Mouse (Mus musculus): Measurements from ENCODE around the gene Bckdha. TPM values are rescaled to one million over a fixed set of nuclear protein-coding genes. Genes with fewer than 3 reads are reported as not detected.

The Bckdha gene
- total and polyA plus RNA-seq, 3 experiments, result 27.0 to 33.1 TPM; not detected in 1

DNA sequence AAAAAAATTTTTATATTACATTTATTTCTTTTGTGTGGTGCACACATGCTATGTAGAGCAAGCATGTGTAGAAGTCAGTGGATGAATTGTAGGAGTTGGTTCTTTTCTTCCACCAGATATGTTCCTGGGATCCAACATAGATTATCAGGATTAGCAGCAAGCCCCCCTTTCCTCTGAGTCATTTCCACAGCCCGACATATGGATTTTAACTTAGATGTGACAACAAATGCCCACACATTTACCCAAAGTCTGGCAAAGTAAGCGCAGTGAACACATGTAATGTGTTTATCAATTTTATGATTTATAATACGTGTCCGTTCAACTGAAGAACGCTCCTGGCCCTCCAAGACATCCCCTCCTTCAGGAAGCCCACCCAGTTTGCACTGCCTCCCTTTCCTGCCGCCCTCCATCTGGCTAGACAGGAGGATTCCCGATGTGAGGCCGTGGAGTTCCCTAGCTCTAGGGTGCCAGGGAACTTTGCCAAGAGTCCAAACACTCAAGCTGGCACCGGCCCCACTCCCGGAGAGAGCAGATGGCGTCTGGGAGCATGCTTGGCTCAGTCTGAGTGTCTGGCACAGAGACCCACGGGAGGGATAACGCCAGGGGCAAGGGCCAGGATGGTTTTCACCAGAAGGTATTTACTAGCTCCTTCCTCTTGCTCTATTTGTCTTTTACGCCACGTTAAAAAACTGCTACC is 17.5 kb upstream of the Bckdha start:
- H3K4me1 ChIP-seq (ENCODE audit: control insufficient read depth in 1 of 2, insufficient read depth in 2 of 2, low read length in 2 of 2), result peaks cover 4 to 28% of the 10 kb centered on the region in 2 experiments; a peak in 2 of 4 replicates

DNA sequence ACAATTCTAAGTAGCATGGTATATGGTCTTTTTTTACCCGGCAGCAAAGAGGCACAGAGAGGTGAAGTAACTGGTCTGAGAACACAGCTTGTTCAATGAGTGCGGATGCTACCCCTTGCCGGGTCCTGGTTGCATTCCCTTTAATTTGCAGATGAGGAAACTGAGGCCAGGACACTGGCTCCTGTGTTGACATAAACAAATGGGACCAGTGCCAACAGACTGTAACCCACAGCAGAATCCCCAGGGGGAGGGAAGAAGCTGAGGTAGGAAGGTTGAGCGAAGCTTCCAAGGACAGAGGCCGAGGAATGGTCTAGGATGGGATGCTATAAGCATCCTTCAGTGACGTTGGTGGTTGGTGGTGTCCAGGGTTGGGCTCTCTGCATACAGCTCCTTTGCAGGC is 16.6 kb upstream of the Bckdha start:
- H3K4me3 ChIP-seq (ENCODE audit: control insufficient read depth in 1 of 2, insufficient read depth in 1 of 2, low read depth in 2 of 2, low read length in 2 of 2), result no peak overlapping the region

More for the DNA sequence above, 17.5 kb upstream of the Bckdha start:
- H3K27me3 ChIP-seq (ENCODE audit: control insufficient read depth in 1 of 2, insufficient read depth in 2 of 2, low read length in 2 of 2), result no peaks in the 10 kb centered on the region
- H3K4me3 ChIP-seq (ENCODE audit: control insufficient read depth in 1 of 2, insufficient read depth in 1 of 2, low read depth in 2 of 2, low read length in 2 of 2), result no peak overlapping the region
- no peak for DNase-seq (ENCODE audit: low read depth, low spot score)
- H3K27ac ChIP-seq (ENCODE audit: control insufficient read depth, low read depth, low read length), result no peak overlapping the region
- H3K79me2 ChIP-seq (ENCODE audit: control insufficient read depth, insufficient read depth, low read length, poor library complexity), result peaks cover 2% of the 10 kb centered on the region; the same call in 1 of the 2 replicates
- no peaks in the 10 kb centered on the region for H3K9me3 ChIP-seq (replicated peaks; ENCODE audit: insufficient read depth, low read length)
- no peak overlapping the region for H3K9ac ChIP-seq (ENCODE audit: control insufficient read depth, low read depth, low read length, poor library complexity, severe bottlenecking)
- TF ChIP-seq CHD1 (IDR thresholded peaks at IDR 0.05; ENCODE audit: low read depth, low read length), result no peak
- TF ChIP-seq CTCF (IDR thresholded peaks at IDR 0.05 in 2 of 3, conservative IDR thresholded peaks at IDR 0.05 in 1 of 3; ENCODE audit: control insufficient read depth in 1 of 3, insufficient read depth in 1 of 3, low read depth in 2 of 3, low read length in 3 of 3, poor library complexity in 1 of 3, severe bottlenecking in 1 of 3), result no peak
- no peak for TF ChIP-seq MEF2A (IDR thresholded peaks at IDR 0.05; ENCODE audit: extremely low read depth, insufficient replicate concordance, low read depth, low read length, poor library complexity, severe bottlenecking)
- TF ChIP-seq USF1 (IDR thresholded peaks at IDR 0.05; ENCODE audit: low read depth, low read length), result no peak
- TF ChIP-seq NELFE (IDR thresholded peaks at IDR 0.05; ENCODE audit: low read depth, low read length), result no peak
- no peak for TF ChIP-seq POLR2A (IDR thresholded peaks at IDR 0.05; ENCODE audit: control insufficient read depth in 1 of 2, insufficient read depth in 1 of 2, low read depth in 1 of 2, low read length in 2 of 2, poor library complexity in 1 of 2)
- no peak for TF ChIP-seq MAFK (IDR thresholded peaks at IDR 0.05; ENCODE audit: borderline replicate concordance, low read depth, low read length)
- no peak for TF ChIP-seq GABPA (IDR thresholded peaks at IDR 0.05; ENCODE audit: low read depth, low read length)
- no peak for TF ChIP-seq KAT2A (conservative IDR thresholded peaks at IDR 0.05; ENCODE audit: low read depth, low read length)
- peaks cover 0 to 23% of the 10 kb centered on the region in 2 experiments; a peak in 2 of 4 replicates for H3K36me3 ChIP-seq (ENCODE audit: control insufficient read depth in 1 of 2, insufficient read depth in 2 of 2, low read length in 2 of 2)

More for the DNA sequence above, 16.6 kb upstream of the Bckdha start:
- no peaks in the 10 kb centered on the region for H3K27me3 ChIP-seq (ENCODE audit: control insufficient read depth in 1 of 2, insufficient read depth in 2 of 2, low read length in 2 of 2)
- H3K4me1 ChIP-seq (ENCODE audit: control insufficient read depth in 1 of 2, insufficient read depth in 2 of 2, low read length in 2 of 2), result peaks cover 4 to 28% of the 10 kb centered on the region in 2 experiments; a peak in 2 of 4 replicates
- TF ChIP-seq E2F4 (IDR thresholded peaks at IDR 0.05; ENCODE audit: borderline replicate concordance, low read depth, low read length) (no peak), TCF12 (IDR thresholded peaks at IDR 0.05; ENCODE audit: low read depth, low read length) (no peak), SIN3A (IDR thresholded peaks at IDR 0.05; ENCODE audit: low read length) (no peak), ELF1 (IDR thresholded peaks at IDR 0.05; ENCODE audit: low read depth, low read length) (no peak), MEF2A (IDR thresholded peaks at IDR 0.05; ENCODE audit: extremely low read depth, insufficient replicate concordance, low read depth, low read length, poor library complexity, severe bottlenecking) (no peak), ZKSCAN1 (IDR thresholded peaks at IDR 0.05; ENCODE audit: low read depth, low read length) (no peak), MAX (IDR thresholded peaks at IDR 0.05; ENCODE audit: low read length) (no peak), GATA1 (IDR thresholded peaks at IDR 0.05; ENCODE audit: low read depth, low read length) (no peak), TBP (IDR thresholded peaks at IDR 0.05; ENCODE audit: low read depth, low read length) (no peak), USF1 (IDR thresholded peaks at IDR 0.05; ENCODE audit: low read depth, low read length) (no peak), BHLHE40 (IDR thresholded peaks at IDR 0.05; ENCODE audit: borderline replicate concordance, low read depth, low read length) (no peak), POLR2A (IDR thresholded peaks at IDR 0.05; ENCODE audit: control insufficient read depth in 1 of 2, insufficient read depth in 1 of 2, low read depth in 1 of 2, low read length in 2 of 2, poor library complexity in 1 of 2) (no peak), UBTF (IDR thresholded peaks at IDR 0.05; ENCODE audit: borderline replicate concordance, insufficient read depth, low read depth, low read length) (no peak), SMC3 (IDR thresholded peaks at IDR 0.05; ENCODE audit: low read depth, low read length) (no peak), NELFE (IDR thresholded peaks at IDR 0.05; ENCODE audit: low read depth, low read length) (no peak)
- no peaks in the 10 kb centered on the region; the same call in 1 of the 2 replicates for H3K79me2 ChIP-seq (ENCODE audit: control insufficient read depth, insufficient read depth, low read length, poor library complexity)
- H3K9ac ChIP-seq (ENCODE audit: control insufficient read depth, low read depth, low read length, poor library complexity, severe bottlenecking), result no peak overlapping the region
- DNase-seq (ENCODE audit: low read depth, low spot score), result no peak
- H3K9me3 ChIP-seq (replicated peaks; ENCODE audit: insufficient read depth, low read length), result no peaks in the 10 kb centered on the region
- no peak overlapping the region for H3K27ac ChIP-seq (ENCODE audit: control insufficient read depth, low read depth, low read length)
- H3K36me3 ChIP-seq (ENCODE audit: control insufficient read depth in 1 of 2, insufficient read depth in 2 of 2, low read length in 2 of 2), result peaks cover 0 to 23% of the 10 kb centered on the region in 2 experiments; a peak in 2 of 4 replicates

All from MEL (cell line).